Mouse (Mus musculus) embryonic facial prominence, embryonic 12.5 days (tissue): ENCODE results near the gene Osbpl7. TPM values are rescaled to one million over a fixed set of nuclear protein-coding genes. Genes with fewer than 3 reads are reported as not detected.

Source experiments
- microRNA-seq: library from miRNA; unstranded; fragments of <30 nt; microRNA quantifications from one replicate; pipeline ENCODE4, GENCODE M21; 2017
- polyA plus RNA-seq: library from polyadenylated mRNA; unstranded; fragments of >200 nt; fragmentation: Nextera tagmentation; extraction: Ambion mirVana; gene quantifications from 2 replicates; pipeline ENCODE4 v1.2.1, GENCODE M21; 2016

Gene Osbpl7
- polyA plus RNA-seq, 1 experiment from 2014 or later, result 7.9 TPM

Small RNAs within 50 kb of the gene (microRNA-seq; reads per million reads assigned to microRNA genes)
- gene Mir8103, result 0.91 reads per million

Other genes with a start within 250 kb of the Osbpl7 start
- 72.6 and 75.8 TPM in 2 replicates for gene Nfe2l1, start 220.7 kb upstream of the Osbpl7 start, polyA plus RNA-seq
- gene Copz2, start 200.8 kb upstream of the Osbpl7 start, polyA plus RNA-seq, result 88.9 and 94.3 TPM in 2 replicates
- gene Cdk5rap3, start 134.1 kb upstream of the Osbpl7 start, polyA plus RNA-seq, result 88.2 and 96.5 TPM in 2 replicates
- 2.4 and 3.3 TPM in 2 replicates for gene Prr15l, start 122.5 kb upstream of the Osbpl7 start, polyA plus RNA-seq
- gene Pnpo, start 106.6 kb upstream of the Osbpl7 start, polyA plus RNA-seq, result 21.5 and 22.2 TPM in 2 replicates
- gene Sp2, start 67.7 kb upstream of the Osbpl7 start, polyA plus RNA-seq, result 15.3 and 17.3 TPM in 2 replicates
- 1.3 and 2.2 TPM in 2 replicates for gene Sp6, start 37.2 kb upstream of the Osbpl7 start, polyA plus RNA-seq
- 30.5 and 30.6 TPM in 2 replicates for gene Scrn2, start 20.7 kb upstream of the Osbpl7 start, polyA plus RNA-seq
- 0.87 and 0.89 TPM in 2 replicates for gene Lrrc46, start 9.2 kb upstream of the Osbpl7 start, polyA plus RNA-seq
- 79.9 and 81.6 TPM in 2 replicates for gene Mrpl10, start 9.1 kb upstream of the Osbpl7 start, polyA plus RNA-seq
- 0.14 and 0.20 TPM in 2 replicates for gene Tbx21, start 64.7 kb downstream of the Osbpl7 start, polyA plus RNA-seq
- gene Tbkbp1, start 100.9 kb downstream of the Osbpl7 start, polyA plus RNA-seq, result 9.6 and 10.4 TPM in 2 replicates
- 65.5 and 65.8 TPM in 2 replicates for gene Kpnb1, start 137.3 kb downstream of the Osbpl7 start, polyA plus RNA-seq
- gene Npepps, start 230.0 kb downstream of the Osbpl7 start, polyA plus RNA-seq, result 99.8 and 103 TPM in 2 replicates